Mouse (Mus musculus): ENCODE data around the gene Vmo1. TPM values are rescaled to one million over a fixed set of nuclear protein-coding genes. Genes with fewer than 3 reads are reported as not detected.

Vmo1 gene
- polyA plus RNA-seq, 1 experiment, result not detected

- Histone ChIP-seq H3K27ac (ENCODE audit: control insufficient read depth, insufficient read depth, low read depth, low read length, poor library complexity) (no peak overlapping the region), H3K4me1 (ENCODE audit: control insufficient read depth, insufficient read depth, low read length) (no peaks in the 10 kb centered on the region; the same call in 1 of the 2 replicates), H3K4me3 (replicated peaks; ENCODE audit: control insufficient read depth, low read depth, low read length) (no peak overlapping the region)
- TF ChIP-seq POLR2A (IDR thresholded peaks at IDR 0.05; ENCODE audit: borderline replicate concordance, control insufficient read depth, low read depth, low read length), result no peak
- TF ChIP-seq CTCF (IDR thresholded peaks at IDR 0.05; ENCODE audit: control insufficient read depth, insufficient read depth, low read length), result no peak
These were observed 41.7 kb downstream of the Vmo1 start for GRCm38 (mm10) chr11:70472716-70473115.

DNA sequence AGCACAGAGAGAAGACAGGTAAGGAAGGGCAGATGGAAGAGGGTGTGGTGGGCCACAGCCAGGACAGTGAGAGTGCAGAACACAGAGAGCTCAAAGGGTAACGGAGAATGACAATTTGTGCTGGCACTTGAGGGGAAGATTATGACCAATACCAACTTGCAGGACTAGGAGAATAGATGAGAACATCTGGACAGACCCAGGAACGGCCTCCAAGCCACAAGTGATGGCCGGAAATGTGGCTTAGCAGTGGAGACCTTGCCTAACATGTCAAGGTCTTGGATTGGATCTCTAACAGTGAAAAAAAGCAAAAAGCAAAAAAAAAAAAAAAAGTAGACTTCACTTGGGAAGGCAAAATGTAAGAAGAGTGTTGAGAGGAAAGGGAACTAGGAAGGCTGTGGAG is 44.7 kb downstream of the Vmo1 start:
- Histone ChIP-seq H3K4me3 (replicated peaks; ENCODE audit: control insufficient read depth, low read depth, low read length) (no peak overlapping the region), H3K27ac (ENCODE audit: control insufficient read depth, insufficient read depth, low read depth, low read length, poor library complexity) (no peak overlapping the region), H3K4me1 (ENCODE audit: control insufficient read depth, insufficient read depth, low read length) (no peaks in the 10 kb centered on the region; the same call in 1 of the 2 replicates)
- WGBS, result 74% methylated on average over 3 of the region's 3 CpGs
- TF ChIP-seq CTCF (IDR thresholded peaks at IDR 0.05; ENCODE audit: control insufficient read depth, insufficient read depth, low read length), result no peak
- no peak for TF ChIP-seq POLR2A (IDR thresholded peaks at IDR 0.05; ENCODE audit: borderline replicate concordance, control insufficient read depth, low read depth, low read length)

DNA sequence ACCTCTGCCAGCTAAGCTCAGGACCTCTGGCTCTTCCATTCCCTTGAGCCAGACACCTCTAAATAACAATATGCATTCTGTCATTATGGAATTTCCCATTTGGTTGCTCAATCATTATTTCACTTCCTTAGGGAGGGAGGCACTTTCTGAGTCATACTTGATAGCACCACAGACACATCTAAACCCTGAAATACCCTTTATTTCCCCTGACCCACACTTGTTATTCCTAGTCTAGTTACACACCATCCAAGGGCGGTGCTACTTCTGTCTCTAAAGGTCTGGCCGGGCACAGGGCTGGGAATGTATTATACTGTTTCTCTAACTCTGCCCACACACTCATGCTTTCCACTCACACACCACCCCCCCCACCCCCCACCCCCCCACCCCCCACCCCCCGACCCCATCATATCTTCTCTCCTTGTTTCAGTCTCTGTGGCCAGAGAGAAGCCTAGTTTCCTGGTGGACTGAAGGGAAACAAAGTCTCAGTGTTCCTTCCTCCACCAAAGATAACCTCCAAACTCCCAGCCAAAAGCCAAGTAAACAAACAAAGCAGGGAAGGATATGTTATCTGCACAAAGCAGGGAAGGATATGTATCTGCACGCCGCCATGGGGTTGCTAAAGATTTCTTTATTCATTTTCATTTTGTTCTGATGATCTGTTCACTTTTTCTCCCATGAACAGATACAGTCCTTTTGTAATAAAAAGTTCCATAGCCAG is 46.4 kb downstream of the Vmo1 start:
- no peak for TF ChIP-seq POLR2A (IDR thresholded peaks at IDR 0.05; ENCODE audit: borderline replicate concordance, control insufficient read depth, low read depth, low read length)
- TF ChIP-seq CTCF (IDR thresholded peaks at IDR 0.05; ENCODE audit: control insufficient read depth, insufficient read depth, low read length), result no peak
- 69% methylated on average over 5 of the region's 5 CpGs for WGBS
- no peaks in the 10 kb centered on the region; the same call in 1 of the 2 replicates for H3K4me1 ChIP-seq (ENCODE audit: control insufficient read depth, insufficient read depth, low read length)
- H3K4me3 ChIP-seq (replicated peaks; ENCODE audit: control insufficient read depth, low read depth, low read length), result no peak overlapping the region
- no peak overlapping the region for H3K27ac ChIP-seq (ENCODE audit: control insufficient read depth, insufficient read depth, low read depth, low read length, poor library complexity)

DNA sequence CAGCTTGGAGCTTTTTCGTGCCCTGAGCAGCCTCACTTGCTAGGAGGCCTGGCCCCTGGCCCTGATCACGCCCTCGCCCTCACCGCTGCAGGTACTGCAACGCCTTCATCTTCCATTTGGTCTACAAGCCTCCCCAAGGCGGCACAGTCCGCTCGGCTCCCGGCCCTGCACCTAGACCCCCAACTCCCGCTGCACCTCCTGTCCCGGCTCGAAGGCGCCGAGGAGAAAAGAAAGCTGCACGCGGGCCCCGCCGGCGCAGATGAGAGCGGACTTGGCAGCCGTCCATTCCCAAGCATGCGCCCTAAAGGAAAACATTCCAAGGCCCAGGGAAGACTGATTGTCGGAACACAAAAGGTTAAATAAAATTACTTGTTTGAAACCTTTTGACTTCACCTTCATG is 48.6 kb downstream of the Vmo1 start:
- TF ChIP-seq POLR2A (IDR thresholded peaks at IDR 0.05; ENCODE audit: borderline replicate concordance, control insufficient read depth, low read depth, low read length), result no peak
- no peak for TF ChIP-seq CTCF (IDR thresholded peaks at IDR 0.05; ENCODE audit: control insufficient read depth, insufficient read depth, low read length)
- H3K4me3 ChIP-seq (replicated peaks; ENCODE audit: control insufficient read depth, low read depth, low read length), result no peak overlapping the region
- WGBS, result 63% methylated on average over 23 of the region's 23 CpGs
- no peak overlapping the region for H3K27ac ChIP-seq (ENCODE audit: control insufficient read depth, insufficient read depth, low read depth, low read length, poor library complexity)
- H3K4me1 ChIP-seq (ENCODE audit: control insufficient read depth, insufficient read depth, low read length), result no peaks in the 10 kb centered on the region; the same call in 1 of the 2 replicates

GRCm38 (mm10) chr11:70465211-70465610 is 49.2 kb downstream of the Vmo1 start:
- Histone ChIP-seq H3K27ac (ENCODE audit: control insufficient read depth, insufficient read depth, low read depth, low read length, poor library complexity) (no peak overlapping the region), H3K4me3 (replicated peaks; ENCODE audit: control insufficient read depth, low read depth, low read length) (no peak overlapping the region), H3K4me1 (ENCODE audit: control insufficient read depth, insufficient read depth, low read length) (no peaks in the 10 kb centered on the region; the same call in 1 of the 2 replicates)
- 38% methylated on average over 16 of the region's 16 CpGs for WGBS
- TF ChIP-seq CTCF (IDR thresholded peaks at IDR 0.05; ENCODE audit: control insufficient read depth, insufficient read depth, low read length) (no peak), POLR2A (IDR thresholded peaks at IDR 0.05; ENCODE audit: borderline replicate concordance, control insufficient read depth, low read depth, low read length) (no peak)

GRCm38 (mm10) chr11:70463970-70464369 is 50.4 kb downstream of the Vmo1 start:
- no peak overlapping the region for H3K4me3 ChIP-seq (replicated peaks; ENCODE audit: control insufficient read depth, low read depth, low read length)
- H3K27ac ChIP-seq (ENCODE audit: control insufficient read depth, insufficient read depth, low read depth, low read length, poor library complexity), result no peak overlapping the region
- WGBS, result 82% methylated on average over 5 of the region's 5 CpGs
- no peaks in the 10 kb centered on the region; the same call in 1 of the 2 replicates for H3K4me1 ChIP-seq (ENCODE audit: control insufficient read depth, insufficient read depth, low read length)
- TF ChIP-seq CTCF (IDR thresholded peaks at IDR 0.05; ENCODE audit: control insufficient read depth, insufficient read depth, low read length) (no peak), POLR2A (IDR thresholded peaks at IDR 0.05; ENCODE audit: borderline replicate concordance, control insufficient read depth, low read depth, low read length) (no peak)

Other genes with a start within 250 kb of the Vmo1 start
- not detected in 2 replicates for gene Alox12e, start 192.0 kb downstream of the Vmo1 start, polyA plus RNA-seq (2011; ENCODE audit: insufficient read depth, insufficient read length, low replicate concordance, missing spikeins)
- 2.0 and 3.5 TPM in 2 replicates for gene Alox15, start 162.6 kb downstream of the Vmo1 start, polyA plus RNA-seq (2011; ENCODE audit: insufficient read depth, insufficient read length, low replicate concordance, missing spikeins)
- 13.9 and 22.7 TPM in 2 replicates for gene Pelp1, start 104.6 kb downstream of the Vmo1 start, polyA plus RNA-seq (2011; ENCODE audit: insufficient read depth, insufficient read length, low replicate concordance, missing spikeins)
- 201 and 438 TPM in 2 replicates for gene Arrb2, start 82.0 kb downstream of the Vmo1 start, polyA plus RNA-seq (2011; ENCODE audit: insufficient read depth, insufficient read length, low replicate concordance, missing spikeins)
- 8.3 and 16.1 TPM in 2 replicates for gene Med11, start 62.7 kb downstream of the Vmo1 start, polyA plus RNA-seq (2011; ENCODE audit: insufficient read depth, insufficient read length, low replicate concordance, missing spikeins)
- gene Zmynd15, start 55.2 kb downstream of the Vmo1 start, polyA plus RNA-seq (2011; ENCODE audit: insufficient read depth, insufficient read length, low replicate concordance, missing spikeins), result 0.66 and 1.5 TPM in 2 replicates
- gene Cxcl16, start 54.6 kb downstream of the Vmo1 start, polyA plus RNA-seq (2011; ENCODE audit: insufficient read depth, insufficient read length, low replicate concordance, missing spikeins), result 0.59 and 3.2 TPM in 2 replicates
- gene Tm4sf5, start 9.4 kb downstream of the Vmo1 start, polyA plus RNA-seq (2011; ENCODE audit: insufficient read depth, insufficient read length, low replicate concordance, missing spikeins), result not detected in 2 replicates
- not detected in 2 replicates for gene Gltpd2, start 4.6 kb upstream of the Vmo1 start, polyA plus RNA-seq (2011; ENCODE audit: insufficient read depth, insufficient read length, low replicate concordance, missing spikeins)
- 90.4 and 129 TPM in 2 replicates for gene Psmb6, start 10.8 kb upstream of the Vmo1 start, polyA plus RNA-seq (2011; ENCODE audit: insufficient read depth, insufficient read length, low replicate concordance, missing spikeins)
- gene Gm40193, start 18.3 kb upstream of the Vmo1 start, polyA plus RNA-seq (2011; ENCODE audit: insufficient read depth, insufficient read length, low replicate concordance, missing spikeins), result not detected in 2 replicates
- 1.5 and 4.0 TPM in 2 replicates for gene Pld2, start 25.4 kb upstream of the Vmo1 start, polyA plus RNA-seq (2011; ENCODE audit: insufficient read depth, insufficient read length, low replicate concordance, missing spikeins)
- 50.8 and 79.5 TPM in 2 replicates for gene Mink1, start 48.3 kb upstream of the Vmo1 start, polyA plus RNA-seq (2011; ENCODE audit: insufficient read depth, insufficient read length, low replicate concordance, missing spikeins)
- gene 4930544D05Rik, start 101.2 kb upstream of the Vmo1 start, polyA plus RNA-seq (2011; ENCODE audit: insufficient read depth, insufficient read length, low replicate concordance, missing spikeins), result not detected in 2 replicates
- 2.0 TPM in 1 of 2 replicates, not detected in the other for gene Chrne, start 104.6 kb upstream of the Vmo1 start, polyA plus RNA-seq (2011; ENCODE audit: insufficient read depth, insufficient read length, low replicate concordance, missing spikeins)
- 8.6 and 28.3 TPM in 2 replicates for gene Gp1ba, start 124.5 kb upstream of the Vmo1 start, polyA plus RNA-seq (2011; ENCODE audit: insufficient read depth, insufficient read length, low replicate concordance, missing spikeins)
- 125 and 265 TPM in 2 replicates for gene Rnf167, start 132.6 kb upstream of the Vmo1 start, polyA plus RNA-seq (2011; ENCODE audit: insufficient read depth, insufficient read length, low replicate concordance, missing spikeins)
- 28.7 and 49.2 TPM in 2 replicates for gene Slc25a11, start 132.9 kb upstream of the Vmo1 start, polyA plus RNA-seq (2011; ENCODE audit: insufficient read depth, insufficient read length, low replicate concordance, missing spikeins)
- gene Pfn1, start 140.0 kb upstream of the Vmo1 start, polyA plus RNA-seq (2011; ENCODE audit: insufficient read depth, insufficient read length, low replicate concordance, missing spikeins), result 840 and 1,173 TPM in 2 replicates
- gene Eno3, start 142.6 kb upstream of the Vmo1 start, polyA plus RNA-seq (2011; ENCODE audit: insufficient read depth, insufficient read length, low replicate concordance, missing spikeins), result 14.7 and 29.8 TPM in 2 replicates
- 37.1 and 70.9 TPM in 2 replicates for gene Spag7, start 154.8 kb upstream of the Vmo1 start, polyA plus RNA-seq (2011; ENCODE audit: insufficient read depth, insufficient read length, low replicate concordance, missing spikeins)
- 11.2 and 24.0 TPM in 2 replicates for gene Camta2, start 173.5 kb upstream of the Vmo1 start, polyA plus RNA-seq (2011; ENCODE audit: insufficient read depth, insufficient read length, low replicate concordance, missing spikeins)
- not detected in 2 replicates for gene Inca1, start 185.5 kb upstream of the Vmo1 start, polyA plus RNA-seq (2011; ENCODE audit: insufficient read depth, insufficient read length, low replicate concordance, missing spikeins)
- gene Kif1c, start 185.9 kb upstream of the Vmo1 start, polyA plus RNA-seq (2011; ENCODE audit: insufficient read depth, insufficient read length, low replicate concordance, missing spikeins), result 10.0 and 13.7 TPM in 2 replicates
- 1.1 and 1.7 TPM in 2 replicates for gene Zfp3, start 249.6 kb upstream of the Vmo1 start, polyA plus RNA-seq (2011; ENCODE audit: insufficient read depth, insufficient read length, low replicate concordance, missing spikeins)